Mouse (Mus musculus): ENCODE results near the gene Stx11. TPM values are rescaled to one million over a fixed set of nuclear protein-coding genes. Genes with fewer than 3 reads are reported as not detected.

Stx11 gene
- polyA plus RNA-seq (2015; fragmentation: Nextera tagmentation; extraction: Ambion mirVana) = 8.9 and 12.0 TPM in 2 replicates

GRCm38 (mm10) chr10:12964151-12965075 is at the start of gene Stx11:
Stx11 (minus strand) TSS chr10:12964298.
- H3K4me1 ChIP-seq (ENCODE audit: insufficient read depth, low read depth, low read length) = 0 out of 2 replicates have a peak, but pooled peaks cover 2% of the 10 kb centered on the region
- DNase-seq (ENCODE audit: low spot score) = peak; percentile 56
- WGBS = 4% methylated on average over 56 of the region's 56 CpGs
- peak within 1 kb of the TSS; percentile 58 for H3K4me3 ChIP-seq (ENCODE audit: low read depth, low read length)
- H3K27ac ChIP-seq (ENCODE audit: low read length) = no peak within 1 kb of the TSS
- H3K4me2 ChIP-seq (replicated peaks; ENCODE audit: low read depth, low read length) = peak within 1 kb of the TSS; percentile 89
- no peaks in the 10 kb centered on the region for H3K27me3 ChIP-seq (replicated peaks; ENCODE audit: insufficient read depth, low read length)
- peak; percentile 84 for ATAC-seq
- no peaks in the 10 kb centered on the region for H3K9me3 ChIP-seq (ENCODE audit: low read length)
- H3K36me3 ChIP-seq (ENCODE audit: insufficient read depth, low read length) = no peaks in the 10 kb centered on the region
- peak within 1 kb of the TSS; percentile 20 for H3K9ac ChIP-seq (replicated peaks; ENCODE audit: low read depth)
- no peak for TF ChIP-seq CTCF (IDR thresholded peaks at IDR 0.05)
- TF ChIP-seq EP300 (IDR thresholded peaks at IDR 0.05) = no peak

GRCm38 (mm10) chr10:13008737-13009121 is 44.6 kb upstream of the Stx11 start:
- Histone ChIP-seq H3K4me2 (replicated peaks; ENCODE audit: low read depth, low read length) (peak overlapping the region; percentile 91), H3K27ac (ENCODE audit: low read length) (peak overlapping the region; percentile 55; the same call in 1 of the 2 replicates), H3K36me3 (ENCODE audit: insufficient read depth, low read length) (no peaks in the 10 kb centered on the region), H3K4me3 (ENCODE audit: low read depth, low read length) (peak overlapping the region; percentile 66), H3K9me3 (ENCODE audit: low read length) (no peaks in the 10 kb centered on the region), H3K27me3 (replicated peaks; ENCODE audit: insufficient read depth, low read length) (no peaks in the 10 kb centered on the region), H3K9ac (replicated peaks; ENCODE audit: low read depth) (peak overlapping the region; percentile 66), H3K4me1 (ENCODE audit: insufficient read depth, low read depth, low read length) (0 out of 2 replicates have a peak, but pooled peaks cover 9% of the 10 kb centered on the region)
- TF ChIP-seq EP300 (IDR thresholded peaks at IDR 0.05) = no peak
- no peak for TF ChIP-seq CTCF (IDR thresholded peaks at IDR 0.05)
- no peak for DNase-seq (ENCODE audit: low spot score)
- under 1% methylated on average over 29 of the region's 29 CpGs for WGBS
- ATAC-seq = peak; percentile 18; the same call in 1 of the 2 replicates

- 5% methylated on average over 52 of the region's 52 CpGs for WGBS
- Histone ChIP-seq H3K36me3 (ENCODE audit: insufficient read depth, low read length) (no peaks in the 10 kb centered on the region), H3K9me3 (ENCODE audit: low read length) (no peaks in the 10 kb centered on the region), H3K27me3 (replicated peaks; ENCODE audit: insufficient read depth, low read length) (no peaks in the 10 kb centered on the region), H3K4me2 (replicated peaks; ENCODE audit: low read depth, low read length) (peak overlapping the region; percentile 91), H3K4me3 (ENCODE audit: low read depth, low read length) (peak overlapping the region; percentile 66), H3K9ac (replicated peaks; ENCODE audit: low read depth) (peak overlapping the region; percentile 66), H3K27ac (ENCODE audit: low read length) (peak overlapping the region; percentile 59), H3K4me1 (ENCODE audit: insufficient read depth, low read depth, low read length) (0 out of 2 replicates have a peak, but pooled peaks cover 9% of the 10 kb centered on the region)
- DNase-seq (ENCODE audit: low spot score) (peak; percentile 99), ATAC-seq (peak; percentile 100)
- TF ChIP-seq EP300 (IDR thresholded peaks at IDR 0.05) (no peak), CTCF (IDR thresholded peaks at IDR 0.05) (no peak; the same call in 1 of the 2 replicates)
These were observed 44.0 kb upstream of the Stx11 start for GRCm38 (mm10) chr10:13007876-13008736.

GRCm38 (mm10) chr10:13005043-13005442 is 40.9 kb upstream of the Stx11 start, which contains the start of gene Sf3b5:
Sf3b5 (plus strand) TSS chr10:13005343.
- 83% methylated on average over 3 of the region's 3 CpGs for WGBS
- Histone ChIP-seq H3K36me3 (ENCODE audit: insufficient read depth, low read length) (no peaks in the 10 kb centered on the region), H3K4me3 (ENCODE audit: low read depth, low read length) (no peak within 1 kb of the TSS), H3K4me1 (ENCODE audit: insufficient read depth, low read depth, low read length) (0 out of 2 replicates have a peak, but pooled peaks cover 9% of the 10 kb centered on the region), H3K4me2 (replicated peaks; ENCODE audit: low read depth, low read length) (no peak within 1 kb of the TSS), H3K27ac (ENCODE audit: low read length) (no peak within 1 kb of the TSS), H3K9ac (replicated peaks; ENCODE audit: low read depth) (no peak within 1 kb of the TSS), H3K9me3 (ENCODE audit: low read length) (no peaks in the 10 kb centered on the region), H3K27me3 (replicated peaks; ENCODE audit: insufficient read depth, low read length) (no peaks in the 10 kb centered on the region)
- DNase-seq (ENCODE audit: low spot score) (no peak), ATAC-seq (no peak)
- no peak for TF ChIP-seq CTCF (IDR thresholded peaks at IDR 0.05)
- no peak for TF ChIP-seq EP300 (IDR thresholded peaks at IDR 0.05)

GRCm38 (mm10) chr10:12996736-12997477 is 32.8 kb upstream of the Stx11 start:
- Histone ChIP-seq H3K36me3 (ENCODE audit: insufficient read depth, low read length) (no peaks in the 10 kb centered on the region), H3K4me3 (ENCODE audit: low read depth, low read length) (peak overlapping the region; percentile 8; the same call in 1 of the 2 replicates), H3K4me2 (replicated peaks; ENCODE audit: low read depth, low read length) (0 out of 2 replicates have a peak overlapping the region, but pooled peaks have one; percentile 3), H3K4me1 (ENCODE audit: insufficient read depth, low read depth, low read length) (no peaks in the 10 kb centered on the region), H3K9ac (replicated peaks; ENCODE audit: low read depth) (no peak overlapping the region), H3K27me3 (replicated peaks; ENCODE audit: insufficient read depth, low read length) (no peaks in the 10 kb centered on the region), H3K27ac (ENCODE audit: low read length) (peak overlapping the region; percentile 51; the same call in 1 of the 2 replicates), H3K9me3 (ENCODE audit: low read length) (no peaks in the 10 kb centered on the region)
- DNase-seq (ENCODE audit: low spot score) (peak; percentile 94), ATAC-seq (peak; percentile 93)
- TF ChIP-seq CTCF (IDR thresholded peaks at IDR 0.05) (peak; percentile 87), EP300 (IDR thresholded peaks at IDR 0.05) (peak; percentile 77)
- 32% methylated on average over 17 of the region's 17 CpGs for WGBS
